Mouse (Mus musculus): Measurements from ENCODE around the gene Setd7. TPM values are rescaled to one million over a fixed set of nuclear protein-coding genes. Genes with fewer than 3 reads are reported as not detected.

Setd7 gene
- total and polyA plus RNA-seq, 2 experiments from 2014 or later: 2.5 to 54.7 TPM

- H3K9ac ChIP-seq (replicated peaks; ENCODE audit: low read depth, low read length): no peak overlapping the region
- H3K9me3 ChIP-seq (replicated peaks; ENCODE audit: control insufficient read depth, low read length): no peaks in the 10 kb centered on the region
- no peak for TF ChIP-seq EP300 (IDR thresholded peaks at IDR 0.05; ENCODE audit: low read depth)
- no peak for TF ChIP-seq CTCF (IDR thresholded peaks at IDR 0.05; ENCODE audit: low read depth)
- 80% methylated on average over 9 of the region's 9 CpGs for WGBS
- ATAC-seq (ENCODE audit: insufficient read depth, low read depth) (no peak), DNase-seq (ENCODE audit: low spot score) (no peak)
- H3K4me3 ChIP-seq (ENCODE audit: low read depth, low read length): no peak overlapping the region
- H3K36me3 ChIP-seq (replicated peaks; ENCODE audit: control insufficient read depth, insufficient read depth, low read length): no peaks in the 10 kb centered on the region
- H3K27ac ChIP-seq (ENCODE audit: low read depth): no peak overlapping the region
- no peaks in the 10 kb centered on the region for H3K27me3 ChIP-seq (ENCODE audit: control insufficient read depth, insufficient read depth, low read length)
- no peak overlapping the region for H3K4me2 ChIP-seq (ENCODE audit: low read depth, low read length)
- H3K4me1 ChIP-seq (ENCODE audit: control insufficient read depth, insufficient read depth): no peaks in the 10 kb centered on the region
Measured at GRCm38 (mm10) chr3:51573915-51574314, 13.2 kb upstream of the Setd7 start.

GRCm38 (mm10) chr3:51570200-51570599 is 9.5 kb upstream of the Setd7 start:
- Histone ChIP-seq H3K36me3 (replicated peaks; ENCODE audit: control insufficient read depth, insufficient read depth, low read length) (no peaks in the 10 kb centered on the region), H3K27ac (ENCODE audit: low read depth) (no peak overlapping the region), H3K4me2 (ENCODE audit: low read depth, low read length) (no peak overlapping the region), H3K9me3 (replicated peaks; ENCODE audit: control insufficient read depth, low read length) (no peaks in the 10 kb centered on the region), H3K4me3 (ENCODE audit: low read depth, low read length) (no peak overlapping the region), H3K4me1 (ENCODE audit: control insufficient read depth, insufficient read depth) (no peaks in the 10 kb centered on the region), H3K27me3 (ENCODE audit: control insufficient read depth, insufficient read depth, low read length) (no peaks in the 10 kb centered on the region), H3K9ac (replicated peaks; ENCODE audit: low read depth, low read length) (no peak overlapping the region)
- ATAC-seq (ENCODE audit: insufficient read depth, low read depth) (no peak), DNase-seq (ENCODE audit: low spot score) (no peak)
- WGBS: 92% methylated on average over 4 of the region's 4 CpGs
- no peak for TF ChIP-seq EP300 (IDR thresholded peaks at IDR 0.05; ENCODE audit: low read depth)
- TF ChIP-seq CTCF (IDR thresholded peaks at IDR 0.05; ENCODE audit: low read depth): no peak

GRCm38 (mm10) chr3:51561993-51562385 is 1.3 kb upstream of the Setd7 start:
- no peak overlapping the region for H3K27ac ChIP-seq (ENCODE audit: low read depth)

GRCm38 (mm10) chr3:51561109-51561992 is 672 bp upstream of the Setd7 start:
- H3K4me1 ChIP-seq (ENCODE audit: control insufficient read depth, insufficient read depth): 0 out of 2 replicates have a peak, but pooled peaks cover 6% of the 10 kb centered on the region
- under 1% methylated on average over 32 of the region's 32 CpGs for WGBS
- no peaks in the 10 kb centered on the region for H3K36me3 ChIP-seq (replicated peaks; ENCODE audit: control insufficient read depth, insufficient read depth, low read length)
- H3K9me3 ChIP-seq (replicated peaks; ENCODE audit: control insufficient read depth, low read length): no peaks in the 10 kb centered on the region
- ATAC-seq (ENCODE audit: insufficient read depth, low read depth) (peak; percentile 31), DNase-seq (ENCODE audit: low spot score) (peak; percentile 68)
- peak overlapping the region; percentile 96 for H3K4me2 ChIP-seq (ENCODE audit: low read depth, low read length)
- H3K27ac ChIP-seq (ENCODE audit: low read depth): peak overlapping the region; percentile 96
- H3K27me3 ChIP-seq (ENCODE audit: control insufficient read depth, insufficient read depth, low read length): no peaks in the 10 kb centered on the region
- TF ChIP-seq EP300 (IDR thresholded peaks at IDR 0.05; ENCODE audit: low read depth) (no peak), CTCF (IDR thresholded peaks at IDR 0.05; ENCODE audit: low read depth) (peak; percentile 60)
- H3K9ac ChIP-seq (replicated peaks; ENCODE audit: low read depth, low read length): peak overlapping the region; percentile 95
- H3K4me3 ChIP-seq (ENCODE audit: low read depth, low read length): peak overlapping the region; percentile 86

More at GRCm38 (mm10) chr3:51561993-51562385, 1.3 kb upstream of the Setd7 start:
- DNase-seq (ENCODE audit: low spot score): no peak
- H3K27me3 ChIP-seq (ENCODE audit: control insufficient read depth, insufficient read depth, low read length): no peaks in the 10 kb centered on the region
- H3K36me3 ChIP-seq (replicated peaks; ENCODE audit: control insufficient read depth, insufficient read depth, low read length): no peaks in the 10 kb centered on the region
- H3K9me3 ChIP-seq (replicated peaks; ENCODE audit: control insufficient read depth, low read length): no peaks in the 10 kb centered on the region
- TF ChIP-seq CTCF (IDR thresholded peaks at IDR 0.05; ENCODE audit: low read depth): no peak
- WGBS: 59% methylated on average over 6 of the region's 6 CpGs
- H3K4me3 ChIP-seq (ENCODE audit: low read depth, low read length): peak overlapping the region; percentile 86; the same call in 1 of the 2 replicates
- no peak overlapping the region for H3K9ac ChIP-seq (replicated peaks; ENCODE audit: low read depth, low read length)
- H3K4me1 ChIP-seq (ENCODE audit: control insufficient read depth, insufficient read depth): 0 out of 2 replicates have a peak, but pooled peaks cover 6% of the 10 kb centered on the region
- peak overlapping the region; percentile 96 for H3K4me2 ChIP-seq (ENCODE audit: low read depth, low read length)
- ATAC-seq (ENCODE audit: insufficient read depth, low read depth): no peak

GRCm38 (mm10) chr3:51559594-51560450 is 857 bp downstream of the Setd7 start:
- Histone ChIP-seq H3K27ac (ENCODE audit: low read depth) (peak overlapping the region; percentile 96), H3K9ac (replicated peaks; ENCODE audit: low read depth, low read length) (peak overlapping the region; percentile 95), H3K4me3 (ENCODE audit: low read depth, low read length) (peak overlapping the region; percentile 86), H3K9me3 (replicated peaks; ENCODE audit: control insufficient read depth, low read length) (no peaks in the 10 kb centered on the region), H3K36me3 (replicated peaks; ENCODE audit: control insufficient read depth, insufficient read depth, low read length) (no peaks in the 10 kb centered on the region), H3K27me3 (ENCODE audit: control insufficient read depth, insufficient read depth, low read length) (no peaks in the 10 kb centered on the region), H3K4me1 (ENCODE audit: control insufficient read depth, insufficient read depth) (peaks cover 10% of the 10 kb centered on the region; the same call in 1 of the 2 replicates), H3K4me2 (ENCODE audit: low read depth, low read length) (peak overlapping the region; percentile 96)
- ATAC-seq (ENCODE audit: insufficient read depth, low read depth) (peak; percentile 71), DNase-seq (ENCODE audit: low spot score) (peak; percentile 88)
- under 1% methylated on average over 69 of the region's 80 CpGs for WGBS
- TF ChIP-seq EP300 (IDR thresholded peaks at IDR 0.05; ENCODE audit: low read depth): peak; percentile 54; the same call in 1 of the 2 replicates
- no peak for TF ChIP-seq CTCF (IDR thresholded peaks at IDR 0.05; ENCODE audit: low read depth)

All from heart, postnatal 0 days (tissue).